Mouse (Mus musculus) hindbrain, embryonic 12.5 days (tissue): ENCODE data around the gene Tmem267. TPM values are rescaled to one million over a fixed set of nuclear protein-coding genes. Genes with fewer than 3 reads are reported as not detected.

Source experiments
- ATAC-seq: fragments of 200-750 bp; cut with Nextera tagmentation; 2 replicates; pipeline ENCODE4 v1.8.0; 2017; ENCODE audit warnings: moderate TSS enrichment; ENCODE audit not compliant: low FRiP score
- H3K27ac ChIP-seq: fragments of 300-500 bp; sonication (generic); 2 replicates; pipeline ENCODE4 v1.5.1; 2016; ENCODE audit warnings: mild to moderate bottlenecking
- H3K27me3 ChIP-seq: fragments of 300-500 bp; sonication (generic); 2 replicates; pipeline ENCODE4 v1.6.1; 2016; ENCODE audit warnings: mild to moderate bottlenecking
- H3K36me3 ChIP-seq: fragments of 300-500 bp; sonication (generic); 2 replicates; pipeline ENCODE4 v1.6.1; 2016; ENCODE audit warnings: mild to moderate bottlenecking
- H3K4me1 ChIP-seq: fragments of 300-500 bp; sonication (generic); 2 replicates; pipeline ENCODE4 v1.6.1; 2016
- H3K4me2 ChIP-seq: fragments of 300-500 bp; sonication (generic); replicated peaks from 2 replicates; pipeline ENCODE4 v1.6.1; 2016; ENCODE audit warnings: mild to moderate bottlenecking
- H3K4me3 ChIP-seq: fragments of 300-500 bp; sonication (generic); 2 replicates; pipeline ENCODE4 v1.5.1; 2016; ENCODE audit warnings: mild to moderate bottlenecking
- H3K9ac ChIP-seq: fragments of 300-500 bp; sonication (generic); 2 replicates; pipeline ENCODE4 v1.6.1; 2016; ENCODE audit warnings: mild to moderate bottlenecking, moderate library complexity
- H3K9me3 ChIP-seq: fragments of 300-500 bp; sonication (generic); replicated peaks from 2 replicates; pipeline ENCODE4 v1.6.1; 2016; ENCODE audit warnings: mild to moderate bottlenecking
- WGBS: fragments of 180-500 bp; shearing (Covaris S2); methylation state at CpG from one replicate; pipeline ENCODE4 v1.1.7; 2016; 5-methylcytosine and 5-hydroxymethylcytosine counted together
- polyA plus RNA-seq: library from polyadenylated mRNA; unstranded; fragments of >200 nt; fragmentation: Nextera tagmentation; extraction: Ambion mirVana; gene quantifications from 2 replicates; pipeline ENCODE4 v1.2.1, GENCODE M21; 2016

Gene Tmem267
- polyA plus RNA-seq, 1 experiment from 2014 or later = 2.8 TPM

- no peak overlapping the region for H3K27ac ChIP-seq
- peak; percentile 93 for ATAC-seq
- 7% methylated on average over 25 of the region's 33 CpGs for WGBS
- H3K4me1 ChIP-seq = no peaks in the 10 kb centered on the region
- no peaks in the 10 kb centered on the region for H3K27me3 ChIP-seq
- H3K4me2 ChIP-seq = peak overlapping the region; percentile 57
- H3K36me3 ChIP-seq = no peaks in the 10 kb centered on the region
- peak overlapping the region; percentile 50 for H3K4me3 ChIP-seq
- no peaks in the 10 kb centered on the region for H3K9me3 ChIP-seq
- peak overlapping the region; percentile 49 for H3K9ac ChIP-seq
These were observed 143.8 kb downstream of the Tmem267 start for GRCm38 (mm10) chr13:119631482-119632155.

- no peak overlapping the region for H3K9ac ChIP-seq
- H3K4me2 ChIP-seq = peak overlapping the region; percentile 57
- H3K4me1 ChIP-seq = no peaks in the 10 kb centered on the region
- H3K9me3 ChIP-seq = no peaks in the 10 kb centered on the region
- H3K27me3 ChIP-seq = no peaks in the 10 kb centered on the region
- no peak overlapping the region for H3K27ac ChIP-seq
- H3K36me3 ChIP-seq = no peaks in the 10 kb centered on the region
- 90% methylated on average over 4 of the region's 4 CpGs for WGBS
- H3K4me3 ChIP-seq = peak overlapping the region; percentile 50; the same call in 1 of the 2 replicates
- ATAC-seq = peak; percentile 47
These were observed 144.3 kb downstream of the Tmem267 start for GRCm38 (mm10) chr13:119632156-119632548.

- no peaks in the 10 kb centered on the region for H3K36me3 ChIP-seq
- no peak overlapping the region for H3K9ac ChIP-seq
- H3K4me3 ChIP-seq = no peak overlapping the region
- no peak overlapping the region for H3K27ac ChIP-seq
- no peak for ATAC-seq
- WGBS = 59% methylated on average over 2 of the region's 2 CpGs
- no peak overlapping the region for H3K4me2 ChIP-seq
- no peaks in the 10 kb centered on the region for H3K4me1 ChIP-seq
- no peaks in the 10 kb centered on the region for H3K27me3 ChIP-seq
- H3K9me3 ChIP-seq = no peaks in the 10 kb centered on the region
These were observed 147.7 kb downstream of the Tmem267 start for GRCm38 (mm10) chr13:119635496-119635895.

- Histone ChIP-seq H3K36me3 (no peaks in the 10 kb centered on the region), H3K9ac (no peak overlapping the region), H3K4me1 (no peaks in the 10 kb centered on the region), H3K27me3 (no peaks in the 10 kb centered on the region), H3K9me3 (no peaks in the 10 kb centered on the region), H3K27ac (no peak overlapping the region), H3K4me2 (no peak overlapping the region), H3K4me3 (no peak overlapping the region)
- ATAC-seq = no peak
- 89% methylated on average over 4 of the region's 4 CpGs for WGBS
These were observed 150.0 kb downstream of the Tmem267 start for GRCm38 (mm10) chr13:119637837-119638236.

- no peak overlapping the region for H3K4me2 ChIP-seq
- no peak overlapping the region for H3K9ac ChIP-seq
- 87% methylated on average over 5 of the region's 5 CpGs for WGBS
- no peaks in the 10 kb centered on the region for H3K27me3 ChIP-seq
- H3K4me1 ChIP-seq = no peaks in the 10 kb centered on the region
- no peak for ATAC-seq
- no peaks in the 10 kb centered on the region for H3K36me3 ChIP-seq
- no peak overlapping the region for H3K27ac ChIP-seq
- no peak overlapping the region for H3K4me3 ChIP-seq
- H3K9me3 ChIP-seq = no peaks in the 10 kb centered on the region
These were observed 150.6 kb downstream of the Tmem267 start for GRCm38 (mm10) chr13:119638449-119638848.

GRCm38 (mm10) chr13:119639302-119639701 lies 151.5 kb downstream of the Tmem267 start:
- 88% methylated on average over 5 of the region's 5 CpGs for WGBS

DNA sequence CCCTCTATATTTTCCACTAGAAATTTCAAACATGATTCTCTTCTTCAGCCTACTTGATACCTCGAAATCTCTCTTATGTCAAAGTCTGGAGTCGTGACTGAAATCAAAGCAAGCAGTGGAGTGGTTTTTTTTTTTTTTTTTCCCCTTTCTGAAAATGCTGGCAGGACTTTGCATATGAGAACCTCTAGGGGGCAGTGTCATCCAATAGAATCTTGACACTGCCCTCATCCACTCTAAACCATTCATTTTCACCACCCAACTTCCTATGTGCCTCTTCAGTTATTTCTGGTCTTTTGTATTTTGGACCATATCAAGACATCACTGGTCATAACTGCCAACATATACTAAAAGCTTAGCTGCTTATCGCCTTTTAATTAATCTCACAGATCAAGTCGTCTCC lies 152.7 kb downstream of the Tmem267 start:
- no peak for ATAC-seq
- Histone ChIP-seq H3K27ac (no peak overlapping the region), H3K4me1 (no peaks in the 10 kb centered on the region), H3K9ac (no peak overlapping the region), H3K4me2 (no peak overlapping the region), H3K4me3 (no peak overlapping the region), H3K36me3 (no peaks in the 10 kb centered on the region), H3K27me3 (no peaks in the 10 kb centered on the region), H3K9me3 (no peaks in the 10 kb centered on the region)
- WGBS = 42% methylated on average over 4 of the region's 4 CpGs

More at GRCm38 (mm10) chr13:119639302-119639701, 151.5 kb downstream of the Tmem267 start:
- Histone ChIP-seq H3K27me3 (no peaks in the 10 kb centered on the region), H3K4me1 (no peaks in the 10 kb centered on the region), H3K27ac (no peak overlapping the region), H3K9me3 (no peaks in the 10 kb centered on the region), H3K9ac (no peak overlapping the region), H3K36me3 (no peaks in the 10 kb centered on the region), H3K4me2 (no peak overlapping the region), H3K4me3 (no peak overlapping the region)
- ATAC-seq = no peak

DNA sequence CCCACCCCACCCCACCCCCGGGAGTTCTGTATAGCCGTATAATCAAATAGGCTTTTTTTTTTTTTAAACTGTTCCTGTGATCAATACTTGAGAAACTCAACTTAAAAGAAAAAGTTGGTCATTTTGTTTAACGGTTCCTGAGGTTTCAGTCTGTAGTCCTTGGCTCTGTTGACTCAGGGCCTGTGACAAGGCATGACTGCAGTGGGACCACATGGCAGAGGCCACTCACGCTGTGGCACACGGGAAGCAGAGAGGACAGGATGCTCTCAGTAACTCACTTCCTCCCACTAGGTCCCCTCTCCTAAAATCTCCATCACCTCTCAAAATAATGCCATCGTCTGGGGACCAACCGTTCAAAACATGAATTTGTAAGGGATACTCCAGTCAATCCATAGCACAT lies 153.3 kb downstream of the Tmem267 start:
- Histone ChIP-seq H3K27me3 (no peaks in the 10 kb centered on the region), H3K36me3 (no peaks in the 10 kb centered on the region), H3K9ac (no peak overlapping the region), H3K4me1 (no peaks in the 10 kb centered on the region), H3K9me3 (no peaks in the 10 kb centered on the region), H3K4me2 (no peak overlapping the region), H3K4me3 (no peak overlapping the region), H3K27ac (no peak overlapping the region)
- ATAC-seq = no peak
- WGBS = 85% methylated on average over 7 of the region's 7 CpGs

GRCm38 (mm10) chr13:119644769-119645168 lies 156.9 kb downstream of the Tmem267 start:
- no peak overlapping the region for H3K27ac ChIP-seq
- ATAC-seq = no peak
- H3K4me1 ChIP-seq = no peaks in the 10 kb centered on the region
- H3K27me3 ChIP-seq = no peaks in the 10 kb centered on the region
- no peaks in the 10 kb centered on the region for H3K9me3 ChIP-seq
- no peak overlapping the region for H3K4me2 ChIP-seq
- H3K9ac ChIP-seq = no peak overlapping the region
- no peaks in the 10 kb centered on the region for H3K36me3 ChIP-seq
- 65% methylated on average over 5 of the region's 5 CpGs for WGBS
- H3K4me3 ChIP-seq = no peak overlapping the region

- Histone ChIP-seq H3K27me3 (no peaks in the 10 kb centered on the region), H3K36me3 (no peaks in the 10 kb centered on the region), H3K9ac (no peak overlapping the region), H3K27ac (no peak overlapping the region), H3K4me2 (no peak overlapping the region), H3K4me1 (no peaks in the 10 kb centered on the region), H3K4me3 (no peak overlapping the region), H3K9me3 (no peaks in the 10 kb centered on the region)
- ATAC-seq = no peak
- 97% methylated on average over 1 of the region's 1 CpGs for WGBS
These were observed 158.7 kb downstream of the Tmem267 start for GRCm38 (mm10) chr13:119646511-119646910.

GRCm38 (mm10) chr13:119648891-119649698 lies 161.3 kb downstream of the Tmem267 start:
- H3K9me3 ChIP-seq = no peaks in the 10 kb centered on the region
- WGBS = 52% methylated on average over 15 of the region's 15 CpGs
- H3K27ac ChIP-seq = 0 out of 2 replicates have a peak overlapping the region, but pooled peaks have one; percentile 30

DNA sequence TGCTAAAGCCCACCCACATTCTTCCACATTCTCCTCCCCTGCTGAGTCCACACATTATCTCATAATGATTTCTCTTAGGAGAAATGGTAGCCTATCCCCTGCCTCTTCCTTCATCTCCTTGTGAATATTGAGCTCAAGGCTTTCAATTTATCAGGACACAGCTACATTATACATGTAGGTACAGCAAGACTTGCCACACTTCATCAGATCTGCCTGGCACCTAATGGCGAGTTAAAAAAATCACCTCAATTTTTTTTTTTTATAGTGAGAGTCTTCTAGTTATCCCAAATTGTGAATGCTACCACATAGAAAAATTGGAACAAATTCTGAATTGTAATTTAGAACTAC lies 161.8 kb downstream of the Tmem267 start:
- Histone ChIP-seq H3K4me2 (no peak overlapping the region), H3K4me3 (no peak overlapping the region), H3K27me3 (no peaks in the 10 kb centered on the region), H3K27ac (0 out of 2 replicates have a peak overlapping the region, but pooled peaks have one; percentile 30), H3K9ac (no peak overlapping the region), H3K4me1 (no peaks in the 10 kb centered on the region), H3K9me3 (no peaks in the 10 kb centered on the region), H3K36me3 (no peaks in the 10 kb centered on the region)
- no peak; the same call in 1 of the 2 replicates for ATAC-seq
- 83% methylated on average over 1 of the region's 1 CpGs for WGBS

More at GRCm38 (mm10) chr13:119648891-119649698, 161.3 kb downstream of the Tmem267 start:
- Histone ChIP-seq H3K9ac (no peak overlapping the region), H3K36me3 (no peaks in the 10 kb centered on the region), H3K4me2 (no peak overlapping the region), H3K4me1 (no peaks in the 10 kb centered on the region), H3K27me3 (no peaks in the 10 kb centered on the region), H3K4me3 (no peak overlapping the region)
- no peak for ATAC-seq
